Mouse (Mus musculus): ENCODE data around the gene Timm44. TPM values are rescaled to one million over a fixed set of nuclear protein-coding genes. Genes with fewer than 3 reads are reported as not detected.
"Not testable (repeated sequence)": the region's sequence is repeated elsewhere in the genome, so short reads cannot be mapped to it uniquely, and the experiment has no call there.

Timm44 gene
- total RNA-seq, 2 experiments from 2014 or later: 58.0 to 58.2 TPM

GRCm38 (mm10) chr8:4265160-4265914, 10.4 kb downstream of the Timm44 start:
- DNase-seq (ENCODE audit: low spot score): no peak

DNA sequence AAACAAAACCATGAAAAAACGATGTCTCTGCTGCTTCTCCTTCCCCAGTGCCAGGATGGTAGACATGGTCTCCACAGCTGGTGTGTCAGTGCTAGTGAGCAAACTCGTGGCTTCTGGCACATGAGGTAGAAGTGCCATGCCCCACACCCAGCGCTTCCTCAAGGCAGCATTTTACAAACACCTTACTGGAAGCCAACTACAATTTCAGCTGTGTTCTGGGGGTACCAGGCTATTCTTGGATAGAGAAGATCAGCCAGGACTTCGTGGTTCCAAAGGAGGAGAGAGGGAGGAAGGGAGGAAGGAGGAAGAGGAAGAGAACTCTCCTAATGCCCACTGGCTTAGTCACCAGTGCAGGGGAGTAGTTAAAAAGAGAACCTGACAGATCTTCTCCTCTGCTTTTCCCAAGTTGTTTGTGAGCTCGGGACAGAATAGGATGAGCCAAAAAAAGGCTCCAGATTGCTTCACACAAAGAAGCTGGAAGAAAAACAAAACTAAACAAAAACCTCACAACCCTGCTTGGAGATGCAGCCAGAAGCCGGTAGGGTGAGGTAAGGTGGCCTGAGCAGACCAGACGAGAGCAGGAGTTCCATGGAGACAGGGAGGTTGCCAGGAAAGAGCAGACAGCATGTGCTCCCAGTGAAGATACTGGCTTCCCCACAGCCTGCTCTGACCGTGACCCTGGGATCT, 12.5 kb downstream of the Timm44 start:
- no peak for DNase-seq (ENCODE audit: low spot score)

- no peak for DNase-seq (ENCODE audit: low spot score)
Measured at GRCm38 (mm10) chr8:4259805-4260170, 15.9 kb downstream of the Timm44 start.

GRCm38 (mm10) chr8:4259125-4259804, 16.4 kb downstream of the Timm44 start, which contains the start of gene Ctxn1:
Gene Ctxn1 (minus strand): TSS chr8:4259274.
- peak; percentile 90 for DNase-seq (ENCODE audit: low spot score)

GRCm38 (mm10) chr8:4258678-4259077, 17.0 kb downstream of the Timm44 start:
- no peak for DNase-seq (ENCODE audit: low spot score)

DNA sequence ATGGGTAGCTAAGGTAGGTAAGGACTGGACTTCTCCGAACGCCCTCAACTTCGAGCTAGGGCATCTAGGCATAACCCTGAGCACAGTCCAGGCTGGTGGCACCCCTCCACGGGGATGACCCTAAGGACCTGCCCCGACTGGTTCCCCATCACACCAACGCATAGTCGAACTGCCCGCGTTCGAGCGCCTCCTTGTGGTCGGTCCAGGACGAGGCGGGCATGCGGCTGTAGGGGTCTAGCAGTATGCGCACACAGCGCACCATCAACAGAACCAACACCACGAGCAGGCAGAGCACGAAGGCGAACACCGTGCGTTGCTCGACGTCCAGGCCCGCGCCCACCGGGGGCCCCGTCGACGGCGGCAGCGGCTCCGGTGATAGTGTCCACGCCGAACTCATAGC, 17.5 kb downstream of the Timm44 start:
- DNase-seq (ENCODE audit: low spot score): peak; percentile 39

- no peak for DNase-seq (ENCODE audit: low spot score)
Measured at GRCm38 (mm10) chr8:4257350-4257749, 18.4 kb downstream of the Timm44 start.

- no peak for DNase-seq (ENCODE audit: low spot score)
Measured at GRCm38 (mm10) chr8:4256911-4257310, 18.8 kb downstream of the Timm44 start.

DNA sequence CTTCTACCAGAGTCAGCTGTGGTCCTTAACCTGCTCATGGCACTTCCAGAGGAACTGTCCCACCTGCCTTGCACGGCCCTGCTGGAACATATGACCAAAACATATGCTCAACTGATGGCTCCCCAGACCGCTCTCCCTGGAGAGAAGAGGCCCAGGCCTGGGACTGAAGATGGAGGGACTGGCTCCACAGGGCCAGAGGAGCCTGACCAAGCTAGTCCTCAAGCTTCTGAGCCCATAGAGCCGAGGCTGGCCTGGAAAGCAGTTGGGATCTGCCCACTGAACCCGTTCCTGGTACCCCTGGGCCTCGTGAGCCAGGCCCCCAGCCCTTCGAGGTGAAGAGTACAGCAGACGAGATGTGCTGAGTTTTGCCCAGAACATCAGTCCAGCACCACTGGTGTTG, 20.2 kb downstream of the Timm44 start:
- DNase-seq (ENCODE audit: low spot score): not testable (repeated sequence)

DNA sequence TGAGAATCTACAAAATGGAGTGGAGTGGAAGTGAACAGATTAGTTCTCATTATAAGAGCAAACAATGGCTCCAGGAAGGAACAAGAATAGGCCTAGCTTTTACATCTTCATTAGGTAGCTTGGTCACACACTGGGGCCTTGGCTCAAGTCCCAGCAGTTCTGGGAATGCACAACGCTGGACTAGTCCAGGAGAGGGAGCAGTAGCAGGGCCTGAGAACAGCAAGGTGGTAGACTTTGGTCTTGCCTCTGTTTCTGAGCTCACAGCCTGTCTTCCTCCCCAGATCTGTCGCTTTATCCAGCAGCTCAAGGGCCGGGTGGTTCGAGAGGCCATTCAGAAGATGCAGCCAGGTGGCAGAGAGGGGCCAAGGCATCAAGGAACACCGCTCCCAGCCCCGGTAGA, 21.7 kb downstream of the Timm44 start:
- DNase-seq (ENCODE audit: low spot score): no peak

- DNase-seq (ENCODE audit: low spot score): peak; percentile 95
Measured at GRCm38 (mm10) chr8:4252934-4253841, 22.5 kb downstream of the Timm44 start, which contains the start of gene Snapc2. Gene Snapc2 (plus strand): TSS chr8:4253080.

GRCm38 (mm10) chr8:4252116-4252760, 23.5 kb downstream of the Timm44 start:
- DNase-seq (ENCODE audit: low spot score): no peak

GRCm38 (mm10) chr8:4250306-4250970, 25.3 kb downstream of the Timm44 start:
- peak; percentile 78 for DNase-seq (ENCODE audit: low spot score)

- DNase-seq (ENCODE audit: low spot score): no peak
Measured at GRCm38 (mm10) chr8:4249213-4249612, 26.5 kb downstream of the Timm44 start.

DNA sequence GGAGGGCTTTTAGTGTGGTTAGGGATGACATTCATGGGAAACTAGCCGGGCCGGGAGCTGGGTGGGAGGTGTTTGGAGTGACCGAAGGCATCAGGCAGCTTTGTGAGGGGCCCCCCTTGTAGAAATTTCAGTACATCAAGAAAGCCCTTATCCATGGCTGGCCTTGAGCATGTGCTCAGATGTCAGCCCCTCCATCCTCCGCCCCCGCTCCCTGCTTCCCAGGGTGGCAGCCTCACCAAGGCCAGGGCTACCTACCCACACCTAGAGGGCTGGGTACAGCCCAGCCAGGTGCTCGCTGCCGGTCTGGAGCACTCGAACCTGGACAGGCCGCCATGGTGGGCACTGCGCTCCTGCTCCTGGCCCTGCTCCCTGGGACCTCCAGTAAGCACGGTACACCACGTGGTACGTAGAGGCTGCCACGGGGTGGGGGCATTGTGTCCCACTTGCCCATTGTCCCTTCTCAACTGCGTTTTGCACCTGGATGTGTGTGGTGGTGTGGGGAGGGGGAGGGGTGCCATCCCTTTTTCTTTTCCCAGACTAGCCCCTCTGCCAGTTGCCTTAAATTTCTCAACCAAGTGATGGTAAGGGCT, 27.7 kb downstream of the Timm44 start, which contains the start of gene Tgfbr3l:
Tgfbr3l (plus strand) TSS at position 264 of the 590 bp plus-strand sequence.
- no peak for DNase-seq (ENCODE audit: low spot score)

DNA sequence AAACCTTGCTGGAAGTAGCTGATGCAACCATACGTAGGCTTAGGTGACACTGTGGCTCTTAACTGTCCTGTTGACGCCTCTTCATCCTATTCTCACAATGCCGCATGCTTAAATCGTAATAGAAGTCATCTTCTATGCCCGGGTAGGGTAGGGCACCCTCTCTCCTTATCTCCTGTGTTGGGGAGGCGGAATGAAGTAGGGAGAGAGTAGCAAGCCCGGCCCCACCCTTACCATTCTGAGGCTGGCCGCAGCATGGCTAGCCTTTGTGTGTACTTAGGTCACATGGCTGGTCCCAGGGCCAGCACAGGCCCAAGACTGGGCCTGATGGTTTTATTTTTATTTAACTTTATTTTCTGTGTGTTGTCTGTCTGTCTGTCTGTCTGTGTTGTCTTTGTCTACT, 28.5 kb downstream of the Timm44 start:
- DNase-seq (ENCODE audit: low spot score): no peak

DNA sequence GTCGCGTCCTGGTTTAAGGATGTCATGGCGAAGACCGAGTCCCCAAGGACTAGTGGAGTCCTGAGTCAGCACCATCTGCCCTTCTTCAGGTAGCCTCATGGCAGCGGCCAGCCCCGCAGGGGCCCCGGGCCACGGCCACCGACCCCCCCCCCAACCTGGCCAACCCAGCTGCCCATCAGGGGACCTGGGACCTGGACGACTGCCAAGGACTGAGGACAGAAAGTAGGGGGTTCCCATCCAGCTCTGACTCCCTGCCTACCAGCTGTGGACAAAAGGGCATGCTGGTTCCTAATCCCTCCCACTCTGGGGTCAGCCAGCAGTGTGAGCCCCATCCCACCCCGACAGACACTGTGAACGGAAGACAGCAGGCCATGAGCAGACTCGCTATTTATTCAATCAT, 30.0 kb downstream of the Timm44 start:
- DNase-seq (ENCODE audit: low spot score): no peak

DNA sequence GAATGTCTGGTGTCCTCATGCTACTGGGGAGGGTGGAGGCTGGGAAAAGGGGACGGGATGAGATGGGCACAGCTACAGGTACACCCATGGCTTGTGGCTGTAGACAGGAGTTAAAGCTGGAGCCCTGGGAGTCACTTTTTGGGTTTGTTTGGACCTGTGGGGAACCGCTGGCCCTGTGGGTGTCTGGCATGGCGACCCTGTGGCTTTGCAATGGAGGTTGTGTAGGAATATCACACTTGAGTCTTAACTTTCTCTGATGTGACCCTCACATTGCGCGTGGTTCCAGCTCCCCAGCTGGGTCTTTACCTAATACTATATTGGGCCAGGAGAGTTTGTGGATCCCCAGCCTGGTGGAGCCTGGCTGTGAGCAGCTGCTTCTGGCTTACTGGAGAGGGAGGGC, 30.7 kb downstream of the Timm44 start:
- DNase-seq (ENCODE audit: low spot score): no peak

DNA sequence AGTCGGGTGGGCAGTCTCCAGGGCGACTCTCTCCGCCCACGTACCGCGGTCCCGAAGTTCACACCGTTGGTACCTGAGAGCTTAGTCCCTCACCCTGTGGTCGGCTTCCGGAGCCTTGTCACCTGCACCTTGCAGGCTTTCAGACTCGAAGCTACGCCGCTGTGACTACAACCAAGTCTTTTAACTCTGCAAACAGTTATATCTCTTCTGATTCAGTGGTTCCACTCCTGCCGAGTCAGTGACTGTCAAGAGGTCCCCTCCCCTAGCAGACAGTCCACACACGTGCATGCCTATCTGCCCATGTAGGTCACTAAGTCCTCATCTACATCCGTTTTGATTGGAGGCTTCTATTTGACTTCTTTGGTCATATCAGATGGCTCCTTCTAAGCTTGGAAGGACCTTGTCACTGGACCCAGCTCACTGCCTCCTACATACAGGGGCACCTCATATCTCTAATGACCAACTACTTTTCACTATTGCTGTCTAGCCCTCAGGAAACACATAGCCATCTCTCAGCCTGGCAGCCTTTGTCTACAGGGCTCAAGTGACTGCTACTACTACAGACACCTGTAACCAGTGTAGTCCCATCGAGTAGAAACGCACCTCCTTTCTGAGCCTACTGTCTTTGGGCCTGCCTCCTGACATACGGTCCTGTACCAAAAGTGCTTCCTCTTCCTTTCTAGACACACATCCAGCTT, 36.4 kb downstream of the Timm44 start:
- no peak for DNase-seq (ENCODE audit: low spot score)

Measured in gastrocnemius, adult 18-20 months (tissue).